Mouse (Mus musculus): Measurements from ENCODE around the gene Smtn.

GRCm38 (mm10) chr11:3520919-3521318 lies 19.5 kb downstream of the Smtn start:
- TF ChIP-seq HCFC1 (IDR thresholded peaks at IDR 0.05; ENCODE audit: borderline replicate concordance, insufficient read depth, low read length) = no peak
- no peak for TF ChIP-seq ZC3H11A (IDR thresholded peaks at IDR 0.05; ENCODE audit: borderline replicate concordance, low read depth, low read length)
- TF ChIP-seq MAFK (IDR thresholded peaks at IDR 0.05; ENCODE audit: insufficient read depth, low read depth, low read length) = no peak
